Mouse (Mus musculus): ENCODE data around the gene Fam171a1. TPM values are rescaled to one million over a fixed set of nuclear protein-coding genes. Genes with fewer than 3 reads are reported as not detected.
"Not testable (repeated sequence)": the region's sequence is repeated elsewhere in the genome, so short reads cannot be mapped to it uniquely, and the experiment has no call there.

Fam171a1 gene
- 36.8 and 38.5 TPM in 2 replicates for polyA plus RNA-seq (2016; fragmentation: Nextera tagmentation; extraction: Ambion mirVana)

- WGBS, result 84% methylated on average over 4 of the region's 4 CpGs
- no peak within 1 kb of the TSS for H3K27ac ChIP-seq
Observed at GRCm38 (mm10) chr2:3113866-3114265, at the start of gene Fam171a1. Gene Fam171a1, plus strand, starts transcription at chr2:3114224.

GRCm38 (mm10) chr2:3069140-3069539 lies 44.9 kb upstream of the Fam171a1 start:
- Histone ChIP-seq H3K27me3 (no peaks in the 10 kb centered on the region), H3K4me2 (no peak overlapping the region), H3K9me3 (peaks cover 16% of the 10 kb centered on the region; the same call in 1 of the 2 replicates), H3K4me1 (no peaks in the 10 kb centered on the region), H3K9ac (no peak overlapping the region), H3K27ac (no peak overlapping the region), H3K4me3 (replicated peaks) (no peak overlapping the region), H3K36me3 (replicated peaks) (no peaks in the 10 kb centered on the region)
- no peak for ATAC-seq (ENCODE audit: low FRiP score)
- 83% methylated on average over 1 of the region's 1 CpGs for WGBS

More at GRCm38 (mm10) chr2:3113866-3114265, at the start of gene Fam171a1:
- ATAC-seq (ENCODE audit: low FRiP score), result no peak
- Histone ChIP-seq H3K4me1 (no peaks in the 10 kb centered on the region), H3K9ac (no peak within 1 kb of the TSS), H3K4me3 (replicated peaks) (no peak within 1 kb of the TSS), H3K27me3 (no peaks in the 10 kb centered on the region), H3K4me2 (no peak within 1 kb of the TSS), H3K36me3 (replicated peaks) (no peaks in the 10 kb centered on the region), H3K9me3 (no peaks in the 10 kb centered on the region)

- H3K27ac ChIP-seq; H3K4me2 ChIP-seq; H3K9ac ChIP-seq; H3K4me3 ChIP-seq (replicated peaks); ATAC-seq (ENCODE audit: low FRiP score); H3K9me3 ChIP-seq; H3K36me3 ChIP-seq (replicated peaks); H3K27me3 ChIP-seq; H3K4me1 ChIP-seq: not testable (repeated sequence)
- WGBS, result 85% methylated on average over 3 of the region's 3 CpGs
Observed at GRCm38 (mm10) chr2:3088361-3088760, 25.7 kb upstream of the Fam171a1 start.

GRCm38 (mm10) chr2:3089274-3089673 lies 24.8 kb upstream of the Fam171a1 start:
- H3K9ac ChIP-seq, result no peak overlapping the region
- H3K36me3 ChIP-seq (replicated peaks), result no peaks in the 10 kb centered on the region
- H3K27me3 ChIP-seq, result no peaks in the 10 kb centered on the region
- H3K4me3 ChIP-seq (replicated peaks), result no peak overlapping the region
- ATAC-seq (ENCODE audit: low FRiP score), result no peak
- H3K9me3 ChIP-seq, result no peaks in the 10 kb centered on the region
- H3K4me2 ChIP-seq, result no peak overlapping the region
- no peak overlapping the region for H3K27ac ChIP-seq
- no peaks in the 10 kb centered on the region for H3K4me1 ChIP-seq
- 19% methylated on average over 1 of the region's 1 CpGs for WGBS

GRCm38 (mm10) chr2:3096101-3096500 lies 17.9 kb upstream of the Fam171a1 start:
- Histone ChIP-seq H3K27ac (no peak overlapping the region), H3K9ac (no peak overlapping the region), H3K4me1 (no peaks in the 10 kb centered on the region), H3K27me3 (no peaks in the 10 kb centered on the region), H3K36me3 (replicated peaks) (no peaks in the 10 kb centered on the region), H3K4me3 (replicated peaks) (no peak overlapping the region), H3K9me3 (peaks cover 4% of the 10 kb centered on the region; the same call in 1 of the 2 replicates), H3K4me2 (no peak overlapping the region)
- WGBS, result 67% methylated on average over 1 of the region's 1 CpGs
- ATAC-seq (ENCODE audit: low FRiP score), result no peak

- H3K36me3 ChIP-seq (replicated peaks), result no peaks in the 10 kb centered on the region
- whole genome bisulfite sequencing, result 79% methylated on average over 4 of the region's 4 CpGs
- H3K4me1 ChIP-seq, result no peaks in the 10 kb centered on the region
- no peak overlapping the region for H3K4me3 ChIP-seq (replicated peaks)
- ATAC-seq (ENCODE audit: low FRiP score), result no peak
- no peak overlapping the region for H3K9ac ChIP-seq
- peaks cover 4% of the 10 kb centered on the region; the same call in 1 of the 2 replicates for H3K9me3 ChIP-seq
- H3K27me3 ChIP-seq, result no peaks in the 10 kb centered on the region
- H3K27ac ChIP-seq, result no peak overlapping the region
- no peak overlapping the region for H3K4me2 ChIP-seq
Observed at GRCm38 (mm10) chr2:3099971-3100370, 14.1 kb upstream of the Fam171a1 start.

- 78% methylated on average over 2 of the region's 2 CpGs for WGBS
- peaks cover 4% of the 10 kb centered on the region; the same call in 1 of the 2 replicates for H3K9me3 ChIP-seq
- no peak overlapping the region for H3K4me2 ChIP-seq
- H3K4me3 ChIP-seq (replicated peaks), result no peak overlapping the region
- no peak overlapping the region for H3K9ac ChIP-seq
- ATAC-seq (ENCODE audit: low FRiP score), result no peak
- no peaks in the 10 kb centered on the region for H3K27me3 ChIP-seq
- H3K27ac ChIP-seq, result no peak overlapping the region
- no peaks in the 10 kb centered on the region for H3K4me1 ChIP-seq
- H3K36me3 ChIP-seq (replicated peaks), result no peaks in the 10 kb centered on the region
Observed at GRCm38 (mm10) chr2:3101292-3101957, 12.6 kb upstream of the Fam171a1 start.

- ATAC-seq (ENCODE audit: low FRiP score), result no peak
Observed at GRCm38 (mm10) chr2:3102360-3102759, 11.7 kb upstream of the Fam171a1 start.

GRCm38 (mm10) chr2:3107471-3107870 lies 6.6 kb upstream of the Fam171a1 start:
- H3K27me3 ChIP-seq, result no peaks in the 10 kb centered on the region
- no peak overlapping the region for H3K4me2 ChIP-seq
- H3K4me3 ChIP-seq (replicated peaks), result no peak overlapping the region
- no peak for ATAC-seq (ENCODE audit: low FRiP score)
- no peaks in the 10 kb centered on the region for H3K9me3 ChIP-seq
- H3K4me1 ChIP-seq, result no peaks in the 10 kb centered on the region
- H3K9ac ChIP-seq, result no peak overlapping the region
- 88% methylated on average over 4 of the region's 4 CpGs for WGBS
- H3K27ac ChIP-seq, result no peak overlapping the region
- no peaks in the 10 kb centered on the region for H3K36me3 ChIP-seq (replicated peaks)

More at GRCm38 (mm10) chr2:3102360-3102759, 11.7 kb upstream of the Fam171a1 start:
- H3K27ac ChIP-seq, result no peak overlapping the region
- H3K36me3 ChIP-seq (replicated peaks), result no peaks in the 10 kb centered on the region
- H3K9me3 ChIP-seq, result peaks cover 4% of the 10 kb centered on the region; the same call in 1 of the 2 replicates
- no peak overlapping the region for H3K9ac ChIP-seq
- WGBS, result 86% methylated on average over 3 of the region's 3 CpGs
- no peak overlapping the region for H3K4me2 ChIP-seq
- H3K4me3 ChIP-seq (replicated peaks), result no peak overlapping the region
- no peaks in the 10 kb centered on the region for H3K27me3 ChIP-seq
- no peaks in the 10 kb centered on the region for H3K4me1 ChIP-seq

GRCm38 (mm10) chr2:3108431-3108830 lies 5.6 kb upstream of the Fam171a1 start:
- no peak overlapping the region for H3K27ac ChIP-seq
- no peak overlapping the region for H3K9ac ChIP-seq
- no peaks in the 10 kb centered on the region for H3K27me3 ChIP-seq
- ATAC-seq (ENCODE audit: low FRiP score), result no peak
- no peak overlapping the region for H3K4me2 ChIP-seq
- 76% methylated on average over 3 of the region's 3 CpGs for WGBS
- H3K4me3 ChIP-seq (replicated peaks), result no peak overlapping the region
- no peaks in the 10 kb centered on the region for H3K9me3 ChIP-seq
- H3K4me1 ChIP-seq, result no peaks in the 10 kb centered on the region
- H3K36me3 ChIP-seq (replicated peaks), result no peaks in the 10 kb centered on the region

- Histone ChIP-seq H3K4me3 (replicated peaks) (no peak overlapping the region), H3K4me1 (no peaks in the 10 kb centered on the region), H3K9ac (no peak overlapping the region), H3K27me3 (no peaks in the 10 kb centered on the region), H3K27ac (no peak overlapping the region), H3K4me2 (no peak overlapping the region), H3K9me3 (no peaks in the 10 kb centered on the region), H3K36me3 (replicated peaks) (no peaks in the 10 kb centered on the region)
- no peak for ATAC-seq (ENCODE audit: low FRiP score)
- WGBS, result 76% methylated on average over 1 of the region's 1 CpGs
Observed at GRCm38 (mm10) chr2:3108834-3109233, 5.2 kb upstream of the Fam171a1 start.

- H3K27me3 ChIP-seq, result no peaks in the 10 kb centered on the region
- H3K4me1 ChIP-seq, result peaks cover 16% of the 10 kb centered on the region
- peak overlapping the region; percentile 84 for H3K4me3 ChIP-seq (replicated peaks)
- no peaks in the 10 kb centered on the region for H3K36me3 ChIP-seq (replicated peaks)
- H3K27ac ChIP-seq, result no peak overlapping the region
- WGBS, result 40% methylated on average over 2 of the region's 2 CpGs
- ATAC-seq (ENCODE audit: low FRiP score), result no peak
- peak overlapping the region; percentile 89; the same call in 1 of the 2 replicates for H3K9ac ChIP-seq
- H3K4me2 ChIP-seq, result peak overlapping the region; percentile 62
- no peaks in the 10 kb centered on the region for H3K9me3 ChIP-seq
Observed at GRCm38 (mm10) chr2:3117855-3118202, 3.8 kb downstream of the Fam171a1 start.

Measured in forebrain, embryonic 12.5 days (tissue).